ENCODE assay signal across 8 mouse cellular contexts in genomic region chr14:34673395-34674228, GRCm38 (mm10). TPM values are rescaled to one million over a fixed set of nuclear protein-coding genes. Genes with fewer than 3 reads are reported as not detected.
DNase-seq lines count a peak whose midpoint lies in the region; ATAC-seq lines count a peak whose summit lies in the region.

Gene Wapl, plus strand, starts transcription at chr14:34673928.

- no peaks in the 10 kb centered on the region for H3K27me3 ChIP-seq in hindbrain, embryonic 14.5 days (ENCODE audit: control insufficient read depth, insufficient read depth, low read length)

- peak; percentile 99 for ATAC-seq in hindbrain, embryonic 14.5 days (ENCODE audit: low FRiP score)

- under 1% methylated on average over 80 of the region's 90 CpGs for WGBS in hindbrain, embryonic 14.5 days

- peak within 1 kb of the TSS; percentile 93 for H3K4me2 ChIP-seq in hindbrain, embryonic 14.5 days (replicated peaks)

- peak; percentile 96 for DNase-seq in R1 (ENCODE audit: low read depth, low spot score)
- DNase-seq in cerebellum, postnatal 25 days: peak; percentile 98 to 99
- peak; percentile 94 to 95 for DNase-seq in frontal cortex, postnatal 25 days (ENCODE audit: low spot score in 2 of 2)
- peak; percentile 97 for DNase-seq in hindbrain, embryonic 14.5 days (ENCODE audit: low spot score)
- peak; percentile 97 to 98 for DNase-seq in layer of hippocampus, postnatal 36 days
- peak; percentile 99 for DNase-seq in lung, postnatal 36 days
- peak; percentile 97 for DNase-seq in retina, postnatal 1 day
- DNase-seq in urinary bladder, adult 18-20 months (ENCODE audit: low spot score in 2 of 2): peak; percentile 97 to 98

- peak within 1 kb of the TSS; percentile 90 for H3K27ac ChIP-seq in hindbrain, embryonic 14.5 days

- H3K9me3 ChIP-seq in hindbrain, embryonic 14.5 days (ENCODE audit: control insufficient read depth, low read length): no peaks in the 10 kb centered on the region

- peaks cover 5% of the 10 kb centered on the region for H3K36me3 ChIP-seq in hindbrain, embryonic 14.5 days (replicated peaks; ENCODE audit: control insufficient read depth, insufficient read depth)

- peak within 1 kb of the TSS; percentile 85 for H3K4me3 ChIP-seq in hindbrain, embryonic 14.5 days (replicated peaks; ENCODE audit: low read length)

- H3K4me1 ChIP-seq in hindbrain, embryonic 14.5 days (replicated peaks; ENCODE audit: control insufficient read depth, insufficient read depth, low read length): peaks cover 11% of the 10 kb centered on the region

- H3K9ac ChIP-seq in hindbrain, embryonic 14.5 days: peak within 1 kb of the TSS; percentile 81

RNA-seq across cellular contexts. Expression of gene Wapl, which starts in this region (rescaled TPM):
- polyA plus RNA-seq in hindbrain, embryonic 14.5 days (2014; fragmentation: Nextera tagmentation; extraction: Ambion mirVana): 16.5 and 16.8 TPM in 2 replicates
- total RNA-seq in layer of hippocampus, postnatal 36 days (2021): 10 to 100 TPM; 54.3 to 54.6 TPM

Comparison
In these comparisons a context has a peak if more than half of its experiments do, and no peak if none do; other contexts are left out.
1. Peak in every context shown above with its lines: DNase-seq, ATAC-seq, H3K4me3 ChIP-seq and H3K27ac ChIP-seq.